Mouse (Mus musculus) left cerebral cortex, postnatal 14 days (tissue): ENCODE results near the gene 1810024B03Rik. TPM values are rescaled to one million over a fixed set of nuclear protein-coding genes. Genes with fewer than 3 reads are reported as not detected.

Experiments
- DNase-seq, 2 experiments: peaks; one replicate each; pipeline ENCODE4 v3.0.0; 2021 to 2022; ENCODE audit warnings: low spot score in 2 of 2, mixed read lengths in 1 of 2
- intact Hi-C: fragments of 180-260 bp; cut with DNase I; formaldehyde crosslinking; loops from one replicate; pipeline ENCODE4 v1.15.1; 2025
- long read RNA-seq, 2 experiments: library from polyadenylated mRNA; stranded (forward); transcript quantifications; one replicate each; pipeline ENCODE4 v2.0.0; 2021
- total RNA-seq, 2 experiments: library from RNA; stranded (reverse); gene quantifications; 2 replicates each; pipeline ENCODE4 v1.2.3; 2021

Gene 1810024B03Rik
- total RNA-seq = under 1 TPM; 0.33 to 0.36 TPM
- long read RNA-seq, experiment 1 = 0 reads
- long read RNA-seq, experiment 2, partial matches to known transcripts = 0 of 2 reads
- long read RNA-seq, experiment 2, other reads (novel, unspliced or antisense) = 0 of 2 reads

- intact Hi-C loops = loop anchor here (5.0 to 10.0 kb wide), 2 partner anchors 135 to 183 kb away; partner anchors contain the start of gene Blvra
- peak; percentile 96 to 98 for DNase-seq
Measured at GRCm38 (mm10) chr2:127207547-127208451, at the start of gene 1810024B03Rik, which contains the start of gene Snrnp200. TSS of gene 1810024B03Rik (minus strand) at chr2:127208280. TSS of gene Snrnp200 (plus strand) at chr2:127208386.

GRCm38 (mm10) chr2:127255294-127255693, 47.2 kb upstream of the 1810024B03Rik start:
- DNase-seq = no peak
- intact Hi-C loops = no loop called here

- intact Hi-C loops = no loop called here
Measured at GRCm38 (mm10) chr2:127254604-127255134, 46.6 kb upstream of the 1810024B03Rik start.

GRCm38 (mm10) chr2:127252787-127253186, 44.7 kb upstream of the 1810024B03Rik start:
- intact Hi-C loops = no loop called here

More at GRCm38 (mm10) chr2:127254604-127255134, 46.6 kb upstream of the 1810024B03Rik start:
- no peak for DNase-seq

GRCm38 (mm10) chr2:127251880-127252527, 43.9 kb upstream of the 1810024B03Rik start:
- no peak for DNase-seq
- intact Hi-C loops = no loop called here

More at GRCm38 (mm10) chr2:127252787-127253186, 44.7 kb upstream of the 1810024B03Rik start:
- DNase-seq = no peak

GRCm38 (mm10) chr2:127251457-127251856, 43.4 kb upstream of the 1810024B03Rik start:
- no peak for DNase-seq
- intact Hi-C loops = no loop called here

- no peak for DNase-seq
- intact Hi-C loops = no loop called here
Measured at GRCm38 (mm10) chr2:127250291-127251008, 42.4 kb upstream of the 1810024B03Rik start.

GRCm38 (mm10) chr2:127248334-127249004, 40.4 kb upstream of the 1810024B03Rik start:
- DNase-seq = peak; percentile 33 to 40
- intact Hi-C loops = loop anchor here (5.0 kb wide), 1 partner anchor 94 kb away; no protein-coding TSS in a partner anchor

- intact Hi-C loops = loop anchor here (5.0 kb wide), 1 partner anchor 95 kb away; no protein-coding TSS in a partner anchor
Measured at GRCm38 (mm10) chr2:127247592-127248333, 39.7 kb upstream of the 1810024B03Rik start, which contains the start of the genes Ciao1 and Tmem127. TSS of gene Ciao1 (minus strand) at chr2:127247816. TSS of gene Tmem127 (plus strand) at chr2:127247908.

GRCm38 (mm10) chr2:127240065-127240464, 32.0 kb upstream of the 1810024B03Rik start:
- intact Hi-C loops = no loop called here

More at GRCm38 (mm10) chr2:127247592-127248333, 39.7 kb upstream of the 1810024B03Rik start, which contains the start of the genes Ciao1 and Tmem127:
- DNase-seq = peak; percentile 98

GRCm38 (mm10) chr2:127237897-127238610, 30.0 kb upstream of the 1810024B03Rik start:
- DNase-seq = no peak
- intact Hi-C loops = loop anchor here (10.0 kb wide), 1 partner anchor 323 kb away; no protein-coding TSS in a partner anchor

More at GRCm38 (mm10) chr2:127240065-127240464, 32.0 kb upstream of the 1810024B03Rik start:
- no peak for DNase-seq

GRCm38 (mm10) chr2:127225261-127225660, 17.2 kb upstream of the 1810024B03Rik start:
- DNase-seq = no peak
- intact Hi-C loops = no loop called here

- intact Hi-C loops = loop anchor here (10.0 kb wide), 1 partner anchor 373 kb away; no protein-coding TSS in a partner anchor
- no peak for DNase-seq
Measured at GRCm38 (mm10) chr2:127217746-127218145, 9.7 kb upstream of the 1810024B03Rik start.

GRCm38 (mm10) chr2:127210701-127211100, 2.6 kb upstream of the 1810024B03Rik start:
- intact Hi-C loops = loop anchor here (10.0 kb wide), 1 partner anchor 366 kb away; no protein-coding TSS in a partner anchor
- DNase-seq = no peak

GRCm38 (mm10) chr2:127208452-127208769, 331 bp upstream of the 1810024B03Rik start:
- no peak for DNase-seq

GRCm38 (mm10) chr2:127206916-127207315, 1.2 kb downstream of the 1810024B03Rik start:
- intact Hi-C loops = loop anchor here (5.0 to 10.0 kb wide), 2 partner anchors 135 to 182 kb away; partner anchors contain the start of gene Blvra
- DNase-seq = no peak

More at GRCm38 (mm10) chr2:127208452-127208769, 331 bp upstream of the 1810024B03Rik start:
- intact Hi-C loops = loop anchor here (5.0 to 10.0 kb wide), 2 partner anchors 136 to 184 kb away; partner anchors contain the start of gene Blvra
